Comparison of ENCODE assay signal across 7 mouse cellular contexts in the genomic region with DNA sequence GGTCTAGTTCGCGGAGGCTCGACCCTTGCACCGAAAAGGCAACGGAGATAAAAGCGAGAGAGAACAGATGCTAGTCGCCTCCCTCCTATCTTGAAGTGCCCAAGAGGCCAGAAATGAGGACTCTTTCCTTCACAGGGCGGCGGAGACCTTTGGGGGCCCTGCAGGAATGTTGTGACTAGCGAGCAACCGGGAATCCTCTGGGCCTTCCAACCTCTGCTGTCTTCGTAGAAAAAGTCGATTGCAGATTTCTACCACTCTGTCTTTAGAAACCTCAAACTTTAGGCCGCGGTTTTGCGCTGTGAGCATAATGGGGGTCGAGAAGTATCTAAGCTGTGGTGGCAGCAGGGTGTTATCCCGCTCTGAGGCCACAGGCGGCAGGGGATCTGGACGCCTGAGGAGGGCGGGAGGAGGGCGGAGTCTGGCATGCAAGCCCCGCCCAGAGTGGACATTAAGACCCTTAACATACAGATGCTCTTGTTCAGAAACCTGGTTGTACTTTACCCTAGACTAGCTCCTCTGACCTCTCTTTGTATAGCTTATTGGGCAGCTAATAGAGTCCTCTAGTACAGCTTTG. TPM values are rescaled to one million over a fixed set of nuclear protein-coding genes. Genes with fewer than 3 reads are reported as not detected.
DNase-seq lines count a peak whose midpoint lies in the region; ATAC-seq lines count a peak whose summit lies in the region.

No protein-coding gene starts in this region.

- peaks cover 6% of the 10 kb centered on the region; the same call in 1 of the 2 replicates for H3K4me1 ChIP-seq in lung, embryonic 15.5 days
- peaks cover 25% of the 10 kb centered on the region for H3K4me1 ChIP-seq in hindbrain, embryonic 15.5 days (replicated peaks)
- H3K4me1 ChIP-seq in megakaryocyte, embryonic 14.5 days: peaks cover 17% of the 10 kb centered on the region

- H3K9ac ChIP-seq in lung, embryonic 15.5 days: peak overlapping the region; percentile 27; the same call in 1 of the 2 replicates
- H3K9ac ChIP-seq in hindbrain, embryonic 15.5 days: peak overlapping the region; percentile 80

- ATAC-seq in lung, embryonic 15.5 days (ENCODE audit: borderline replicate concordance, extremely low read depth, low FRiP score, low TSS enrichment): peak; percentile 76; the same call in 1 of the 2 replicates
- peak; percentile 69 for ATAC-seq in hindbrain, embryonic 15.5 days (ENCODE audit: low FRiP score, low read depth)

- 2% methylated on average over 23 of the region's 23 CpGs for WGBS in lung, embryonic 15.5 days
- 1% methylated on average over 23 of the region's 23 CpGs for WGBS in hindbrain, embryonic 15.5 days

- peak overlapping the region; percentile 78 for H3K4me3 ChIP-seq in lung, embryonic 15.5 days
- H3K4me3 ChIP-seq in hindbrain, embryonic 15.5 days: peak overlapping the region; percentile 83
- H3K4me3 ChIP-seq in megakaryocyte, embryonic 14.5 days (replicated peaks): peak overlapping the region; percentile 91

- DNase-seq in lung, postnatal 14 days: no peak
- peak; percentile 67 for DNase-seq in embryo, embryonic 9.5 days (ENCODE audit: extremely low spot score)
- no peak for DNase-seq in layer of hippocampus, adult 9-11 months
- no peak for DNase-seq in frontal cortex, postnatal 10 days (ENCODE audit: low spot score in 2 of 2)

- no peaks in the 10 kb centered on the region for H3K36me3 ChIP-seq in lung, embryonic 15.5 days
- no peaks in the 10 kb centered on the region for H3K36me3 ChIP-seq in hindbrain, embryonic 15.5 days
- H3K36me3 ChIP-seq in megakaryocyte, embryonic 14.5 days (replicated peaks; ENCODE audit: low read length): no peaks in the 10 kb centered on the region

- H3K9me3 ChIP-seq in lung, embryonic 15.5 days: no peaks in the 10 kb centered on the region
- no peaks in the 10 kb centered on the region for H3K9me3 ChIP-seq in hindbrain, embryonic 15.5 days
- H3K9me3 ChIP-seq in megakaryocyte, embryonic 14.5 days: peaks cover 27% of the 10 kb centered on the region

- peak overlapping the region; percentile 100 for H3K4me2 ChIP-seq in lung, embryonic 15.5 days
- H3K4me2 ChIP-seq in hindbrain, embryonic 15.5 days: peak overlapping the region; percentile 96

- peaks cover 40% of the 10 kb centered on the region for H3K27me3 ChIP-seq in lung, embryonic 15.5 days
- peaks cover 6% of the 10 kb centered on the region for H3K27me3 ChIP-seq in hindbrain, embryonic 15.5 days
- H3K27me3 ChIP-seq in megakaryocyte, embryonic 14.5 days (replicated peaks): peaks cover 87% of the 10 kb centered on the region

- H3K27ac ChIP-seq in lung, embryonic 15.5 days: no peak overlapping the region
- peak overlapping the region; percentile 74 for H3K27ac ChIP-seq in hindbrain, embryonic 15.5 days (replicated peaks)

RNA-seq across cellular contexts. Expression of a gene that starts 24.1 kb away (rescaled TPM):
- 2.6 and 3.1 TPM in 2 replicates for polyA plus RNA-seq in lung, embryonic 15.5 days (2015; fragmentation: Nextera tagmentation; extraction: Ambion mirVana)
- polyA plus RNA-seq in hindbrain, embryonic 15.5 days (2015; fragmentation: Nextera tagmentation; extraction: Ambion mirVana): 3.9 and 8.0 TPM in 2 replicates
- 2.9 TPM in 1 of 2 replicates, not detected in the other for polyA plus RNA-seq in megakaryocyte, embryonic 14.5 days (2012; ENCODE audit: insufficient read depth, low replicate concordance)

RNA-seq across cellular contexts. Expression of a gene that starts 24.4 kb away (rescaled TPM):
- 0.22 TPM in 1 of 2 replicates, not detected in the other for polyA plus RNA-seq in lung, embryonic 15.5 days (2015; fragmentation: Nextera tagmentation; extraction: Ambion mirVana)
- 2.6 and 3.3 TPM in 2 replicates for polyA plus RNA-seq in hindbrain, embryonic 15.5 days (2015; fragmentation: Nextera tagmentation; extraction: Ambion mirVana)
- polyA plus RNA-seq in megakaryocyte, embryonic 14.5 days (2012; ENCODE audit: insufficient read depth, low replicate concordance): not detected in 2 replicates

RNA-seq across cellular contexts. Expression of a gene that starts 59.6 kb away (rescaled TPM):
- 14.9 and 15.4 TPM in 2 replicates for polyA plus RNA-seq in lung, embryonic 15.5 days (2015; fragmentation: Nextera tagmentation; extraction: Ambion mirVana)
- polyA plus RNA-seq in hindbrain, embryonic 15.5 days (2015; fragmentation: Nextera tagmentation; extraction: Ambion mirVana): 5.8 and 6.3 TPM in 2 replicates
- polyA plus RNA-seq in megakaryocyte, embryonic 14.5 days (2012; ENCODE audit: insufficient read depth, low replicate concordance): 11.6 and 15.8 TPM in 2 replicates
